Mouse (Mus musculus) embryonic fibroblast, embryonic 13.5 days (primary cell): ENCODE measurements around the gene Nprl2.

Experiments used
- CTCF ChIP-seq: IDR thresholded peaks from 2 replicates; pipeline ENCODE4 v1.5.1; 2011; ENCODE audit warnings: mild to moderate bottlenecking, control low read depth, low read length, moderate library complexity, borderline replicate concordance; ENCODE audit not compliant: insufficient read depth
- POLR2A ChIP-seq: IDR thresholded peaks from 2 replicates; pipeline ENCODE4 v1.6.1; 2011; ENCODE audit warnings: low read depth, mild to moderate bottlenecking, control low read depth, low read length, moderate library complexity

- TF ChIP-seq CTCF, result no peak
- no peak for TF ChIP-seq POLR2A
Measured at GRCm38 (mm10) chr9:107520331-107520730, 21.7 kb upstream of the Nprl2 start.
